Mouse (Mus musculus) liver, embryonic 14.5 days (tissue): ENCODE results near the gene A730009L09Rik.

Experiments
- CTCF ChIP-seq: IDR thresholded peaks from 2 replicates; pipeline ENCODE4 v1.5.1; 2016; ENCODE audit warnings: antibody characterized with exemption, low read depth, control low read depth
- EP300 ChIP-seq: IDR thresholded peaks from 2 replicates; pipeline ENCODE4 v1.6.1; 2016; ENCODE audit warnings: antibody characterized with exemption, low read depth

GRCm38 (mm10) chr16:84477528-84477927 is 37.4 kb upstream of the A730009L09Rik start:
- TF ChIP-seq CTCF: no peak
- no peak for TF ChIP-seq EP300
